Mouse (Mus musculus): ENCODE data around the gene Prkd2.

- TF ChIP-seq CTCF (IDR thresholded peaks at IDR 0.05; ENCODE audit: insufficient read depth, low read length) (no peak), POLR2A (IDR thresholded peaks at IDR 0.05; ENCODE audit: borderline replicate concordance, extremely low read depth, low read depth, low read length) (peak; percentile 46; the same call in 1 of the 2 replicates)
Measured at GRCm38 (mm10) chr7:16816078-16816474, 26.6 kb upstream of the Prkd2 start.
